Mouse (Mus musculus) lung, adult 2 months (tissue): ENCODE results near the gene Mrgprx1. TPM values are rescaled to one million over a fixed set of nuclear protein-coding genes. Genes with fewer than 3 reads are reported as not detected.

Experiments
- DNase-seq: peaks from one replicate; pipeline ENCODE4 v3.0.0; 2022
- H3K4me1 ChIP-seq: fragments of 200-500 bp; 2 replicates; pipeline ENCODE4 v1.6.1; 2011; ENCODE audit warnings: low read length; ENCODE audit not compliant: control insufficient read depth, insufficient read depth
- H3K4me3 ChIP-seq: fragments of 200-500 bp; replicated peaks from 2 replicates; pipeline ENCODE3; 2011; ENCODE audit warnings: low read depth, mild to moderate bottlenecking, control low read depth, low read length; ENCODE audit errors: extremely low read depth
- CTCF ChIP-seq: fragments of 200-500 bp; IDR thresholded peaks from 2 replicates; pipeline ENCODE4 v1.5.1; 2011; ENCODE audit warnings: mild to moderate bottlenecking, low read length, control low read depth; ENCODE audit not compliant: insufficient read depth
- POLR2A ChIP-seq: fragments of 200-500 bp; IDR thresholded peaks from 2 replicates; pipeline ENCODE4 v1.6.1; 2011; ENCODE audit warnings: low read depth, mild to moderate bottlenecking, control low read depth, low read length, borderline replicate concordance; ENCODE audit errors: extremely low read depth
- WGBS: fragments of 180-500 bp; shearing (Covaris S2); methylation state at CpG from one replicate; pipeline ENCODE4 v1.1.7; 2018; 5-methylcytosine and 5-hydroxymethylcytosine counted together
- polyA plus RNA-seq: library from polyadenylated mRNA; depleted of rRNA; stranded (reverse); fragments of >200 nt; gene quantifications from 2 replicates; pipeline ENCODE4 v1.2.3, GENCODE M21; 2012; rRNA removed

Gene Mrgprx1
- not detected in 2 replicates for polyA plus RNA-seq

DNA sequence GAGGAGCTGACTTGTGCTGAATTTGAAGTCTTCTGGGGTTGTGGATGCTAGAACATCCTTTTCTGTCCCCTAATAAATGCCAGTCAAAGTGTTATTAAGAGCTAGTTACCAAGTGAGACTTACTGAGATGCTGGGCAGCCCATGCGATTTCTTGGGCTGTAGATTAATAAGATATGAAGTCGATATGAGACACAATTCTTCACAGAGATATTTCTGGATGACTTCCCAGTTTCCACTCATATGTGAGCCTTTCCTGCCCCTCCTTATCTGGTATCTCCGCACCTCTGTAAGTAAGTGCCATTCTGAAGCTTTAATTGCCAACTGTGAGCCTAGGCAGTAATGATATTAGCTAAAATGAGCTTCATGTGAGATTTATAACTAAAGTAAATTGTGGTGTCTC, at the start of gene Mrgprx1:
Gene Mrgprx1 (minus strand): TSS at position 101 of the 400 bp plus-strand sequence.
- TF ChIP-seq CTCF = no peak
- TF ChIP-seq POLR2A = no peak
- 68% methylated on average over 3 of the region's 3 CpGs for WGBS

GRCm38 (mm10) chr7:48075521-48075920, 48.1 kb upstream of the Mrgprx1 start:
- Histone ChIP-seq H3K4me1 (no peaks in the 10 kb centered on the region), H3K4me3 (no peak overlapping the region)
- no peak for TF ChIP-seq POLR2A
- no peak for TF ChIP-seq CTCF
- DNase-seq = no peak

More for the DNA sequence above, at the start of gene Mrgprx1:
- Histone ChIP-seq H3K4me1 (no peaks in the 10 kb centered on the region), H3K4me3 (no peak within 1 kb of the TSS)
- DNase-seq = no peak

DNA sequence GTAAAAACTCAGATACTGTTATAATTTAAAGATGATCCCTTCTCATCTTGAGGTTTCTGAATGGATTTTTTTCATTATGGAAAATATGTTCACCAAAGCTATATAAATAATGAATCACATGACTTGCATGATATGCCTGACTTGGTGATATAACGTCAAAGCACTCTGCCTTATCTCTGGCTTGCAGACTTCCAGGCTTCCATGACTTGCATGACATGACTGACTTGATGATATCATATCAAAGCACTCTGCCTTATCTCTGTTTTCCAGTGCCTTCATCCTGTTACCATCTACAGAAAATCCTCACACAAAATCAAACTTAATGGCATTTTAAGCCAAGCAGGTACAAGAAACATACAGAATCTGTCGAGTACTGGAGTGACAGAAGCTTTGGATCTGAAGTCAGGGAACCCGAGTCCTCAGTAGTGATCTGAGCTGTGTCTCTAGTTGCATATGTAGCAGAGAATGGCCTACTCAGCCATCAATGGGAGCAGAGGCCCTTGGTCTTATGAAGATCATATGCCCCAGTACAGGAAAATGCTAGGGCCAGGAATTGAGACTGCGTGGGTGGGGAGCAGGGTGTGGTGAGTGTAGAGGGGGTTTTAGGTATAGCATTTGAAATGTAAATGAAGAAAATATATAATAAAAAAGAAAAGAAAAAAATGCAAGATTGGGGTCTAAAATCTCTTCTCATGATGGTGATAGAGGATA, 19.2 kb upstream of the Mrgprx1 start:
- no peaks in the 10 kb centered on the region for H3K4me1 ChIP-seq
- TF ChIP-seq CTCF (no peak), POLR2A (no peak)
- H3K4me3 ChIP-seq = no peak overlapping the region
- DNase-seq = no peak
- 55% methylated on average over 4 of the region's 4 CpGs for WGBS

DNA sequence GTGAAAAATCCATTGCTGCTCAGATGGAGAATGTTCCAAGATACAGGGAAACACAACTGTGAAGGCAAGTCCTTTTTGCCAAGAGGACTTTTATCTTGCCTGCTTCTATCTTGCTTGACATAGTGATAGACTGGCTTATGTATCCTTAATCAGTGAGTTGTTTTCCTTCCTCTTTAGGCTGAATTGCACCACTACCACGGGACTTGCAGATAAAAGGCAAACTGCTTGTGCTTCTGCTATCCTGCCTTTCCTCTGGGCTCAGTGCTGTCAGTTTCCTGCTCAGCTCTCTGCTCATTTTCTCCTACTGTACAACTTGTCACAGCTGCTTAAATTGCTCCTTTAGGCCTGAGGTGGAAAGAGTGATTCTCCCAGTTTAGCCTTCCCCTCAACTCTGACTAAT, 16.6 kb upstream of the Mrgprx1 start:
- no peak for DNase-seq
- 13% methylated on average over 1 of the region's 1 CpGs for WGBS
- Histone ChIP-seq H3K4me1 (no peaks in the 10 kb centered on the region), H3K4me3 (no peak overlapping the region)
- TF ChIP-seq CTCF = no peak
- no peak for TF ChIP-seq POLR2A

- no peak for DNase-seq
- Histone ChIP-seq H3K4me1 (no peaks in the 10 kb centered on the region), H3K4me3 (no peak overlapping the region)
- TF ChIP-seq CTCF (no peak), POLR2A (no peak)
- whole genome bisulfite sequencing = 49% methylated on average over 2 of the region's 2 CpGs
Measured at GRCm38 (mm10) chr7:48017874-48018273, 9.5 kb downstream of the Mrgprx1 start.

DNA sequence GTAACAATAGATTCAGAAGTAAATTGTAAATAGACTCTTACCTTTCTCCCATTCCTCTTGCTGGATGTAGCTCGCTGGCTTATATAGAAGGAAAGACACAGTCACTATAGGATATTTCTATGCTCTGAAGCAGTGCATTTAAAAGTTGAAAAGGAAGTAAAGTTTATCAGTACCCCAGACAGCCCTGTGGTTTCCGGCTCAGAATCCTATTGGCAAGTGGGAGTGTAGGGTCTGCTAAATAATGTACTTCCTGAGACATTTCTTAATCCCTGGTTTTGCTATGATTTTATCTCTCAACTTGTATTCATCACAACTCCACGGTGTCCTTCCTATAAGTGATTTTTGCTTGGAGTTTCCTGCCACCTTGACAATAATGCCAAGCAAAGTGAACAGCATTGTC, 31.7 kb downstream of the Mrgprx1 start:
- TF ChIP-seq CTCF = no peak
- TF ChIP-seq POLR2A = no peak

DNA sequence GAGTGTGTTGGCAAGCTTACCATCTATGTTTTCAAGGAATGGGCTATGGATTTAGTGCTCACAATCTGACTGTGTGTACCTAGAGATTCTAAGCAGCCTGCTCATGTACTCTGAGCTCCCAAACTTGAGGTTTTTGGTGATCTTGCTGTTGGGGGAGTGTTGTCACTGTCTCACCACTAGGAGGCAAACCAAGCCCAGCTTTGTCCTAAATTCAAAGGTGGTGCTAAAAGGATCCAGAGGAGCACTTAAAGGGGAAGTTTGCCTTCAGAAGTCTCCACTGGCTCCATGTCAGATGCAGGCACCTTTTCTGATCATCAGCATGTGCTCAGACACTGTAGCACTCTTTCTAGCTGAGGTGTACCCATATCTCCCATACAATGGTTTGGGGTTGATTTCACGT, 40.6 kb downstream of the Mrgprx1 start:
- Histone ChIP-seq H3K4me3 (no peak overlapping the region), H3K4me1 (no peaks in the 10 kb centered on the region)
- 55% methylated on average over 1 of the region's 1 CpGs for WGBS
- DNase-seq = no peak
- no peak for TF ChIP-seq POLR2A
- no peak for TF ChIP-seq CTCF

More for the DNA sequence above, 31.7 kb downstream of the Mrgprx1 start:
- Histone ChIP-seq H3K4me3 (no peak overlapping the region), H3K4me1 (no peaks in the 10 kb centered on the region)
- no peak for DNase-seq
- 55% methylated on average over 3 of the region's 3 CpGs for WGBS

DNA sequence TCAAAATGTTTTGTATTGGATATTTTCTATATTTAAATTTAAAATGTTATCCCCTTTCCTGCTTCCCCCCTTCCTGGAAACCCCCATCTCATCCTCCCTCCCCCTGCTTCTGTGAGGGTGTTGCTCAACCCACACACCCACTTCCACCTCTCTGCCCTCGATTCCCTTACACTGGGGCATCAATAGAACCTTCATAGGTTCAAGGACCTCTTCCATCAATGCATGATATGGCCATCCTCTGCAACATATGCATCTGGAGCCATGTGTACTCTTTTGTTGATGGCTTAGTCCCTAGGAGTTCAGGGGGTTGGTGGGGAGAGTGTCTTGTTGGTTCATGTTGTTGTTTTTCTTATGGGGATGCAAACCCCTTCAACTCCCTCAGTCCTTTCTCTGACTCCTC, 45.4 kb downstream of the Mrgprx1 start, which contains the start of gene Mrgpra4:
Gene Mrgpra4 (minus strand): TSS at position 101 of the 400 bp plus-strand sequence.
- no peak for DNase-seq
- 62% methylated on average over 1 of the region's 1 CpGs for WGBS
- TF ChIP-seq CTCF = no peak
- TF ChIP-seq POLR2A = no peak
- no peak within 1 kb of the TSS for H3K4me3 ChIP-seq
- no peaks in the 10 kb centered on the region for H3K4me1 ChIP-seq

Other genes with a start within 250 kb of the Mrgprx1 start
- gene Mrgpra4, start 45.5 kb downstream of the Mrgprx1 start, polyA plus RNA-seq = not detected in 2 replicates
- gene Mrgprb5, start 141.4 kb upstream of the Mrgprx1 start, polyA plus RNA-seq = not detected in 2 replicates
- gene Mrgprb4, start 171.7 kb upstream of the Mrgprx1 start, polyA plus RNA-seq = not detected in 2 replicates